Mouse (Mus musculus) liver, embryonic 12.5 days (tissue): Measurements from ENCODE around the gene Ppp1r10. TPM values are rescaled to one million over a fixed set of nuclear protein-coding genes. Genes with fewer than 3 reads are reported as not detected.

ENCODE experiments used
- ATAC-seq: fragments of 200-750 bp; cut with Nextera tagmentation; 2 replicates; pipeline ENCODE4 v1.8.0; 2017; ENCODE audit warnings: moderate number of reproducible peaks, mild to moderate bottlenecking, moderate library complexity
- H3K27ac ChIP-seq: fragments of 300-500 bp; sonication (generic); 2 replicates; pipeline ENCODE4 v1.5.1; 2016; ENCODE audit warnings: mild to moderate bottlenecking
- H3K27me3 ChIP-seq: fragments of 300-500 bp; sonication (generic); replicated peaks from 2 replicates; pipeline ENCODE4 v1.6.1; 2016; ENCODE audit warnings: mild to moderate bottlenecking, moderate library complexity
- H3K36me3 ChIP-seq: fragments of 300-500 bp; sonication (generic); 2 replicates; pipeline ENCODE4 v1.6.1; 2016; ENCODE audit warnings: mild to moderate bottlenecking, moderate library complexity
- H3K4me1 ChIP-seq: fragments of 300-500 bp; sonication (generic); 2 replicates; pipeline ENCODE4 v1.6.1; 2016
- H3K4me2 ChIP-seq: fragments of 300-500 bp; sonication (generic); 2 replicates; pipeline ENCODE4 v1.6.1; 2016; ENCODE audit warnings: mild to moderate bottlenecking, moderate library complexity
- H3K4me3 ChIP-seq: fragments of 300-500 bp; sonication (generic); 2 replicates; pipeline ENCODE4 v1.5.1; 2016; ENCODE audit warnings: mild to moderate bottlenecking, moderate library complexity
- H3K9ac ChIP-seq: fragments of 300-500 bp; sonication (generic); 2 replicates; pipeline ENCODE4 v1.6.1; 2016; ENCODE audit warnings: mild to moderate bottlenecking, moderate library complexity
- H3K9me3 ChIP-seq: fragments of 300-500 bp; sonication (generic); replicated peaks from 2 replicates; pipeline ENCODE4 v1.6.1; 2016; ENCODE audit warnings: mild to moderate bottlenecking, moderate library complexity
- WGBS: fragments of 180-500 bp; shearing (Covaris S2); methylation state at CpG from one replicate; pipeline ENCODE4 v1.1.7; 2016; ENCODE audit not compliant: insufficient replicate concordance; 5-methylcytosine and 5-hydroxymethylcytosine counted together
- polyA plus RNA-seq: library from polyadenylated mRNA; unstranded; fragments of >200 nt; fragmentation: Nextera tagmentation; extraction: Ambion mirVana; gene quantifications from 2 replicates; pipeline ENCODE4 v1.2.1, GENCODE M21; 2016

The Ppp1r10 gene
- polyA plus RNA-seq, 1 experiment from 2014 or later = 29.0 TPM

- peak; percentile 40 for ATAC-seq
- H3K27me3 ChIP-seq = no peaks in the 10 kb centered on the region
- 36% methylated on average over 20 of the region's 20 CpGs for WGBS
Observed at GRCm38 (mm10) chr17:35909186-35909918, 6.9 kb upstream of the Ppp1r10 start.

GRCm38 (mm10) chr17:35909919-35910369, 6.3 kb upstream of the Ppp1r10 start, which contains the start of gene Atat1:
Atat1 (minus strand) TSS chr17:35910075.
- Histone ChIP-seq H3K4me1 (peaks cover 53% of the 10 kb centered on the region), H3K9me3 (no peaks in the 10 kb centered on the region), H3K4me3 (peak within 1 kb of the TSS; percentile 74)

More at GRCm38 (mm10) chr17:35909186-35909918, 6.9 kb upstream of the Ppp1r10 start:
- H3K9me3 ChIP-seq = no peaks in the 10 kb centered on the region
- peak overlapping the region; percentile 87 for H3K4me2 ChIP-seq
- peak overlapping the region; percentile 84 for H3K27ac ChIP-seq
- H3K36me3 ChIP-seq = peaks cover 72% of the 10 kb centered on the region
- peak overlapping the region; percentile 69 for H3K9ac ChIP-seq
- H3K4me1 ChIP-seq = peaks cover 47% of the 10 kb centered on the region
- H3K4me3 ChIP-seq = peak overlapping the region; percentile 74

GRCm38 (mm10) chr17:35914975-35915374, 1.3 kb upstream of the Ppp1r10 start:
- H3K9me3 ChIP-seq = no peaks in the 10 kb centered on the region
- peak overlapping the region; percentile 97 for H3K9ac ChIP-seq
- H3K4me2 ChIP-seq = peak overlapping the region; percentile 85
- H3K4me3 ChIP-seq = peak overlapping the region; percentile 86
- peaks cover 60% of the 10 kb centered on the region for H3K4me1 ChIP-seq
- H3K36me3 ChIP-seq = peaks cover 53% of the 10 kb centered on the region
- 45% methylated on average over 6 of the region's 6 CpGs for WGBS
- peak overlapping the region; percentile 99; the same call in 1 of the 2 replicates for H3K27ac ChIP-seq
- ATAC-seq = no peak
- H3K27me3 ChIP-seq = no peaks in the 10 kb centered on the region

More at GRCm38 (mm10) chr17:35909919-35910369, 6.3 kb upstream of the Ppp1r10 start, which contains the start of gene Atat1:
- Histone ChIP-seq H3K27ac (peak within 1 kb of the TSS; percentile 84), H3K27me3 (no peaks in the 10 kb centered on the region), H3K9ac (peak within 1 kb of the TSS; percentile 69), H3K4me2 (peak within 1 kb of the TSS; percentile 87), H3K36me3 (peaks cover 71% of the 10 kb centered on the region)
- ATAC-seq = peak; percentile 87
- WGBS = 1% methylated on average over 25 of the region's 25 CpGs

GRCm38 (mm10) chr17:35915538-35916296, 517 bp upstream of the Ppp1r10 start:
- Histone ChIP-seq H3K27me3 (no peaks in the 10 kb centered on the region), H3K27ac (peak overlapping the region; percentile 99), H3K9me3 (no peaks in the 10 kb centered on the region), H3K4me3 (peak overlapping the region; percentile 86), H3K36me3 (peaks cover 58% of the 10 kb centered on the region), H3K4me1 (peaks cover 65% of the 10 kb centered on the region), H3K9ac (peak overlapping the region; percentile 97), H3K4me2 (peak overlapping the region; percentile 85)
- peak; percentile 4 for ATAC-seq
- WGBS = 1% methylated on average over 28 of the region's 28 CpGs

GRCm38 (mm10) chr17:35917143-35917462, 869 bp downstream of the Ppp1r10 start:
- WGBS = 0% methylated on average over 8 of the region's 8 CpGs
- peaks cover 67% of the 10 kb centered on the region for H3K4me1 ChIP-seq
- H3K4me3 ChIP-seq = peak overlapping the region; percentile 86
- peaks cover 51% of the 10 kb centered on the region for H3K36me3 ChIP-seq
- peak overlapping the region; percentile 99 for H3K27ac ChIP-seq
- H3K9me3 ChIP-seq = no peaks in the 10 kb centered on the region
- H3K27me3 ChIP-seq = no peaks in the 10 kb centered on the region
- no peak for ATAC-seq
- peak overlapping the region; percentile 97 for H3K9ac ChIP-seq
- peak overlapping the region; percentile 85 for H3K4me2 ChIP-seq

- H3K36me3 ChIP-seq = peaks cover 51% of the 10 kb centered on the region
- no peak for ATAC-seq
Observed at GRCm38 (mm10) chr17:35917463-35918251, 1.4 kb downstream of the Ppp1r10 start.

GRCm38 (mm10) chr17:35918276-35919059, 2.2 kb downstream of the Ppp1r10 start:
- Histone ChIP-seq H3K36me3 (peaks cover 51% of the 10 kb centered on the region), H3K9me3 (no peaks in the 10 kb centered on the region), H3K27ac (peak overlapping the region; percentile 99), H3K27me3 (no peaks in the 10 kb centered on the region), H3K4me1 (peaks cover 63% of the 10 kb centered on the region), H3K9ac (peak overlapping the region; percentile 97), H3K4me2 (peak overlapping the region; percentile 85), H3K4me3 (peak overlapping the region; percentile 86)
- WGBS = 0% methylated on average over 11 of the region's 11 CpGs
- ATAC-seq = no peak

More at GRCm38 (mm10) chr17:35917463-35918251, 1.4 kb downstream of the Ppp1r10 start:
- peak overlapping the region; percentile 99 for H3K27ac ChIP-seq
- peak overlapping the region; percentile 97 for H3K9ac ChIP-seq
- no peaks in the 10 kb centered on the region for H3K9me3 ChIP-seq
- WGBS = under 1% methylated on average over 13 of the region's 13 CpGs
- H3K4me2 ChIP-seq = peak overlapping the region; percentile 85
- peak overlapping the region; percentile 86 for H3K4me3 ChIP-seq
- H3K27me3 ChIP-seq = no peaks in the 10 kb centered on the region
- peaks cover 67% of the 10 kb centered on the region for H3K4me1 ChIP-seq

GRCm38 (mm10) chr17:35919060-35919715, 3.0 kb downstream of the Ppp1r10 start:
- Histone ChIP-seq H3K4me3 (peak overlapping the region; percentile 86), H3K27ac (peak overlapping the region; percentile 99), H3K4me2 (peak overlapping the region; percentile 85), H3K27me3 (no peaks in the 10 kb centered on the region), H3K9me3 (no peaks in the 10 kb centered on the region), H3K9ac (peak overlapping the region; percentile 97), H3K4me1 (peaks cover 63% of the 10 kb centered on the region), H3K36me3 (peaks cover 51% of the 10 kb centered on the region)
- peak; percentile 31 for ATAC-seq
- WGBS = 5% methylated on average over 7 of the region's 7 CpGs

- peak overlapping the region; percentile 99 for H3K27ac ChIP-seq
- peak overlapping the region; percentile 86 for H3K4me3 ChIP-seq
- H3K27me3 ChIP-seq = no peaks in the 10 kb centered on the region
- peaks cover 63% of the 10 kb centered on the region for H3K4me1 ChIP-seq
- H3K4me2 ChIP-seq = peak overlapping the region; percentile 85
- H3K9me3 ChIP-seq = no peaks in the 10 kb centered on the region
- H3K9ac ChIP-seq = peak overlapping the region; percentile 97
- 10% methylated on average over 6 of the region's 6 CpGs for WGBS
- peak; percentile 44 for ATAC-seq
- peaks cover 51% of the 10 kb centered on the region for H3K36me3 ChIP-seq
Observed at GRCm38 (mm10) chr17:35919864-35920301, 3.6 kb downstream of the Ppp1r10 start.

GRCm38 (mm10) chr17:35920384-35920783, 4.2 kb downstream of the Ppp1r10 start:
- peak overlapping the region; percentile 86 for H3K4me3 ChIP-seq
- WGBS = 65% methylated on average over 1 of the region's 1 CpGs
- H3K9me3 ChIP-seq = no peaks in the 10 kb centered on the region
- H3K4me2 ChIP-seq = peak overlapping the region; percentile 85
- no peak for ATAC-seq
- H3K27ac ChIP-seq = peak overlapping the region; percentile 99
- H3K4me1 ChIP-seq = peaks cover 63% of the 10 kb centered on the region
- H3K27me3 ChIP-seq = no peaks in the 10 kb centered on the region
- peaks cover 56% of the 10 kb centered on the region for H3K36me3 ChIP-seq
- peak overlapping the region; percentile 97 for H3K9ac ChIP-seq
